Mouse (Mus musculus) cerebellum, adult 9-10 months (tissue): ENCODE measurements around the gene Rbm19.

Source experiments
- DNase-seq: peaks from one replicate; pipeline ENCODE4 v3.0.0; 2022

The Rbm19 gene

DNA sequence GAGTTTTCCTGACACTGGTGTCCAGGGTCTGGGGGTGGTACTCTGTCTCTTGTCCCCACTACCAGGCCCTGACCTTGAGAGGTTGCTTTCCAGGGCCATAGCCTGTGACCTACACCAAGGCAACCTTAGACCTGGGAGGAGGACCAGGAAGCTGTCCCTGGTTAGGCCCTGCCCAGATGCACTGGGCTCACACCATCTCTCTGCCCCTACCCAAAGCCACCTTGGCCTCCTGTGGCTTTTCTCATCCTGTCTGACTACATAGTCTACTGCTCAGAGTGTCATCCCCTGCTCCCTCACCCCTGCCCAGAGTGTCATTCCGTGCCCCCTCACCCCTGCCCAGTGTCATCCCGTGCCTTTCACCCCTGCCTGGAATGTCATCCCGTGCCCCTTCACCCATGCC is 19.6 kb downstream of the Rbm19 start:
- DNase-seq, result no peak

DNA sequence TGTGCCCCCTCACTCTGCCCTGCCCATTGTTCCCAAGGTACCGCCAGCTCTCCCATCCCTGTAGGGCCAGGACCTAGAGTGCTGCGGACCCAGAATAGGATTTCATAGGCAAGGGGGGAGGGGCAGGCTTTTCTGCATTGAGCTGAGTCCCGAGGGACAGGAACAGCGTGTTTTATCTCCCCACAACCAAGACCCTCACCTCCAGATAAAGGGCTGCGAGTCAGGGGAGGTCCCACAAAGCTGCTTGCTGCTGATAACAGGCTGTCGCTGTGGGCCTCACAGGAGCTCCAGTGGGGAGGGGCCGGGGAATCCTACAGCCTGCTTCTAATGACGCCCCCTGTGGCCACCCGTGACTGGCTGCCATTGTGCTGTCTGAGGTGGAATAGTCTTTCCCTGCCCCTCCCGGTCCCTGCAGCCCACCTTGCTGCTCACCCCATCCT is 20.0 kb downstream of the Rbm19 start:
- no peak for DNase-seq

DNA sequence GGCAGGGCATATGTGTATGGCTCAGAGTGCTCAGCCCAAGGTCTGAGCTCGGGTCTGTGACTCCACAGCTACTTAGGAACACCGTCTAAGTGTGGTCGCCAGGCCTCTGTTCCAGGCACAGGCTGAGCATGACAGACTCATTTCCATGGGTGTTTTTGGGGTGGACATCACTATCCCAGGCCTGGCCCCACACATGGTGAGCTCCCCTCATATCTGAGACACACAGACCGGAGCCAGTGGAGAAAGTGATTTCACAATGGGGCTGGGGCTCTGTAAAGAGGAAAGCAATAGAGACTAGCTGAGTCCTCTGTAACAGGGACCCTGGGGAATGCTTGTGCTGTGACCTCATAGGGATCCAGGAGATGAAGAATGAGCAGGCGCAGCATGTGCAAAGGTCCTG is 20.8 kb downstream of the Rbm19 start:
- no peak for DNase-seq

DNA sequence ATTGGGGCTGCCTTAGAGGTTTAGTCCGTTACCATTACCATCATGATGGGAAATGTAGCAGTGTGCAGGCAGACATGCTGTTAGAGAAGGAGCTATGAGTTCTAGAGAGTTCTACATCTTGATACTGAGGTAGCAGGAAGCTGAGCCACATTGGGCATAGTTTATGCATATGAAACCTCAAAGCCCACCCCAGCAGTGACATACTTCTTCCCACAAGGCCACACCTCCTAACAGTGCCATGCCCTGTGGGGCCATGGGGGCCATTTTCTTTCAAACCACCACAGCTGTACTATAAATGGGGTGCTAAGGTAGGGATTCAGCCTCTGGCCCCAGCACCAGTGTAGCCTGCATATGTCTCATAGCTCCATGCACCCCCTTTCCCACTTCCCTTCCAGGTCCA is 21.6 kb downstream of the Rbm19 start:
- DNase-seq, result no peak

DNA sequence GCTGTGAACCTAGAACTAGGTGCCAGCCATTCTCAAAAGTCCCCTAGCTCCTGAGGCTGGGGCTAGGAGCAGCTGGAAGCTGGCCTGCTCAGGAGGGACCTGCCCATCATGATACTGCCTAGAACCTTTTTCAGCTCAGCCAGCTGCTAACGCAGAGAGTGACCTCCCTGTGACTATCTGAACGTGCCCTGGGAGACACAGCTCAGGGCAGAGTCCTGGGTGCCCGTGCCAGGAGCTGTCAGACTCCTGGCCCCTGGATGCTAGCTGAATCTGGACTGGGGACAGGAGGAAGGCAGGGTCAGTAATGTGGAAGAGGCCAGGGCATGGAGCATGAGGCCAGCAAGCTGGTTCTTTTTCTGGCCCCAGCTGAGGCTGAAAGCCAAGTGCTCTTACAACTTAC is 22.1 kb downstream of the Rbm19 start:
- DNase-seq, result no peak

- DNase-seq, result no peak
Observed at GRCm38 (mm10) chr5:120139224-120139623, 23.0 kb downstream of the Rbm19 start.

GRCm38 (mm10) chr5:120143941-120144340 is 27.7 kb downstream of the Rbm19 start:
- no peak for DNase-seq

DNA sequence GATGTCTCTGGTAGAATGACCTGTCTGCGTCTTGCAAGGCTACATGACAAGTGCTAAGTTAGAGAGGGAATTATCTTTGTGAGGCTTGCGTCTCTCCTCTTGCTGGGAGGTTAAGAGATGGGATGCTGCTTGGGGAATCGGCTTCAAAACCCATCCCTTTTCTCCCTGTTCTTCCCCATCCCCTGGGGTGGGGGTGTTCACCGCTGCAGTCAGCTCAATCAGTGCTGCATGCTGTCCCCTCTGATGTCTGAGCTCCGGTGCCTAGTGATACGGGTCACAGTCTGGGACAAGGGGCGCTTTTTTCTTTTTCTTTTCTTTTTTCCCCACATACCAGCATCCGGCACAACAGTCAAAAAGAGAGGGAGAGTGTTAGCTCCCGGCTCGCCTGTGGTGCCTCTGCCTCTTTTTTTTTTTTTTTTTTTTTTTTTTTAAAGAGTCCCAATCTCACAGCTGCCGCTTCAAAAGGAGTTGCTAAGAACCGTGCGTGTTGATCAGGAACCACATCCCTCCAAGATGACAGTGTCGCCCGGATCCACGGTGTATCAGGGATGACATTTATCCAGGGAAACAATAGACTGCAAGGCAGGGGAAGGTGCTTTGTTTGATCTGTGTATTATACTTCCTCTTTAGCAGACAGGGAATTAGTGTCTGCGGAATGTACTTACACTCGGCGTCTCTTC is 29.2 kb downstream of the Rbm19 start:
- no peak for DNase-seq

GRCm38 (mm10) chr5:120146051-120146385 is 29.8 kb downstream of the Rbm19 start:
- DNase-seq, result peak; percentile 76

- DNase-seq, result no peak
Observed at GRCm38 (mm10) chr5:120146909-120147308, 30.6 kb downstream of the Rbm19 start.

- no peak for DNase-seq
Observed at GRCm38 (mm10) chr5:120148246-120148645, 32.0 kb downstream of the Rbm19 start.

DNA sequence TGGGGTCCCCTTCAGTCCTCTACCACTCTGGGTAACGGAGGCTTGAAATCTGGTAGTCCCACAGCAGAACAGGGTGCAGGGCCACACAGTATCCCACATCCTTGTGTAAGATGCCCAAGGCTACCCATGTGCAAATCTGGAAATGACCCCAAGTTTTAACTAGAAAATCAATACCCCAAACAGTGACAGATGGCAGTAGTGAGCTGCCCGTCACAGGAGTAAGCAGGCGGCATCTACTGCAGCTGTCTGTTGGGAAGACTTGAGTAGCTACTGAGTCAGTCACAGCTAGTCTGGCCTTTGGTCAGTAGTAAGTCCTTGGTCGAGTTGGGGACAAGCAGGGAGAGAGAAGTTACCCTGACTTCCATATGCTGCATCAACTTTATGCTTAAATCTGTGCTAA is 34.9 kb downstream of the Rbm19 start:
- DNase-seq, result peak; percentile 29

- no peak for DNase-seq
Observed at GRCm38 (mm10) chr5:120153140-120153539, 36.9 kb downstream of the Rbm19 start.

DNA sequence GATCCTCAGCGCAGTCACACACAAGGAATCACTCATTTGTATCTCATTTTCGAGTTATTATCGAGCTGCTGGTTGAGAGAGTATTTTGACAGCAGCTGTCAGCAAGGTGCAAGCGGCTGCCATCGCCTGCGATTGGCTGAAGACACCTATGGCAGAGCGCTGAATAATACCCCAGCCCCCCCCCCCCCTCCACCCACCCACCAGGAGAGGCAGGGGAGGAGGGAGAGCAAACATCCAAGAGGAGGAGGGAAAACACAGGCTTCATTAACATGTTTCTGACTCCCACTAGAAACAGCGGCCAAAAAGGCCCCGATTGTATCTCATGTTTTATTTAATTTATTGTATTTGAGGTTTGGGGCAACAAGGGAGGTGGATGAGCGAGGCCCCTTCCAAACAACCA is 39.4 kb downstream of the Rbm19 start:
- no peak for DNase-seq

DNA sequence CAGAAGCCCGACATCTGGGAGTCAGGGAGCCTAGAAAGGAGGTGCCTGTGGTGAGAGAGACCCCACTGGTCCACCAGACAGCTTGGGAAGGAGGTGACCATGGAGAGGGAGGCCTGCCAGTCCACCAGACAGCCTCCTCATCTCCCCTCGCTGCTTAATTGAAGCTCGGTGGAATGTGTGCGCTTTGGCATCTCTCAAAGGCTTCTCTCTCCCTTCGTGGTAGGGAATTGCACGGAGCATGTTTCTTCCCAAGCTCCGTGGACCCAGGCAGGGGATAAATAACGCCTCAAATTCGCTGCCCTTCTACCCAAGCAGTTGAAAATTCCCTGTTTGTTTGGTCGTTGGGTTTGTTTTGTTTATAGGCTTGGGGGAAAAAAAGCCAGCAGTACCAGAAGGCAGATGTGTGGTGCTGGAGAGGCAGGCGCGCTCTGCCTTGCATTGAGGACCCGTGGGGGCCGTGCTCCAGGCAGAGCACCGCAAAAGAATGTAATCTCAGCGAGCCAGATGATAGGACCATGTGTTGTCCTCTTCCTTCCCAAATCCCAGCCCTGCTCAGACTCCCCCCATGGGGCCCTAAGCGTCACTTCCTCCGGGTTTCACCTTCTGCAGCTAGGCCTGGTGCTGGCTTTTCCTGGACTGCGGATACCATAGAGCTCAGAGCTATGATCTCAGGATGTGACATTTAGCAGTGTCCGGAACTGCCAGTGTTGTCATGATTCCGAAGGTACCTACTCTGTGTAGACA is 40.1 kb downstream of the Rbm19 start:
- DNase-seq, result no peak

DNA sequence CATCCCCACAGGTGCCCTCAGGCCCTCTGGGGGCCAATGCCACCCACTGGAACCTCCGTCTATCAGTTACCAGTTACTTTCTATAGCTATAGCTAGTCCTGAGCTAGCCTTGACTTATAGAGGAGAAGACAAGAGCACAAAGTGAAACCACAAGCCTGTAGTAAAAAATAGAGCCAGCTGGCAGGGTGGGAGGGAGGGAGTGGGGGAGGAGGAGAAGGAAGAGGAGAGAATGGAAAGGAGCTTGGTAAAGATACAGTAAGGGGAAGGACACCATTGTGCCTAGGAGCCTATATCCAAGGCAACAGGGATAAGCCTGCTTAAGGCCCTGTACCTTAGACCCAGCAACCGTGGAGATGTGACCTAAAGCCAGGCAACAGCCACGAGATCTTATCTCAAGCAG is 40.9 kb downstream of the Rbm19 start:
- no peak for DNase-seq

- no peak for DNase-seq
Observed at GRCm38 (mm10) chr5:120158476-120158875, 42.2 kb downstream of the Rbm19 start.

DNA sequence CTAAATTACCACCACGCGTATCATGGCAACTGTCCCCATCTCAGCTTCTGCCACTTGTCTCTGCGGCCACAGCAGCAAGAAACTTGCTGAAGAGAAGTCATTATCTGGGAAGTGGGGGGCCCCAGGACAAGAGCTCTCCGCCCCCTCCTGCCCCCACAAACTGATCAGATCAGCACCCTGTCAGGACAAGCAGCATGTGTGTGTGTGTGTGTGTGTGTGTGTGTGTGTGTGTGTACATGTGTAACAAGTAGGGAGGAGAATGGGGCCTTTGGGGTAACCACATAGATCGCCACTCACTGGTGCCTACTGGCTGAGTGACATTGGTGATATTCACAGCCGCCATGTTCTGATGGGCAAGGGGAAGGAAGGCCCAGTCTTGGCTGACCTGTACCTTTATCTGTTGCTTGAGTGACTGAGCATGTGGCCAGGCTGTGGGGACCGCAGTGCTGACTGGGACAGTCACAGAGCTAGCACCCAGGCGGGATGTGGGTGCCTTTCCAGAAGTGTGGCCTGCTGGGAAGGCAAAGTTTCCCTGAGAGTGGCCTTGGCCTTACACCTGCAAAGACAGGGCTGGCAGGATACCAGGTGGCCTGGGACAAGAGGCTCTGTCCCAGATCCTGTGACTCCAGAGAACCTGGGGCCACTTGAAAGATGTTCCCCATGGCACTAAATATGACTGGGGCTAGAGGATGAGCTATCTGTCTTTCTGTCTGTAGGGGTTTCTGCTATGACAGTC is 44.8 kb downstream of the Rbm19 start:
- DNase-seq, result no peak

- no peak for DNase-seq
Observed at GRCm38 (mm10) chr5:120162689-120163088, 46.4 kb downstream of the Rbm19 start.

DNA sequence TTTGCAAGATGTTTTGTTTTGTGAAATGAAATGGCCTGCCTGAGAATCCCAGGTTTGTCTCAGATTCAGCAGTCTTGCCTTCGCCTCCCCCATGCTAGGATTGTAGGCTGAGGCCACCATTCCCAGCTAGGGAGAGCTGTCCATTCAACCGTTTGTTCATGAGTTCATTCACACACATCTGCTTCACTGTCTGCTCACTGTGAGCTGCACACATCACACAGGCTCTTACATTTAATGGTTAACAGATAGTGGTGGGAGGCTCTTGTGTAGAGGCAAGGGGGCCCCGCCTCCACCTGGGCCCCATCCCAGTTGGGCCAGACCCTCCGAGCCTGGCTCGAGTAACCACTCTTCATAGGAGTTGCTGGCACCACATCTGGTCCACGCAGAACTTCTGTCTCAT is 47.2 kb downstream of the Rbm19 start:
- DNase-seq, result no peak

DNA sequence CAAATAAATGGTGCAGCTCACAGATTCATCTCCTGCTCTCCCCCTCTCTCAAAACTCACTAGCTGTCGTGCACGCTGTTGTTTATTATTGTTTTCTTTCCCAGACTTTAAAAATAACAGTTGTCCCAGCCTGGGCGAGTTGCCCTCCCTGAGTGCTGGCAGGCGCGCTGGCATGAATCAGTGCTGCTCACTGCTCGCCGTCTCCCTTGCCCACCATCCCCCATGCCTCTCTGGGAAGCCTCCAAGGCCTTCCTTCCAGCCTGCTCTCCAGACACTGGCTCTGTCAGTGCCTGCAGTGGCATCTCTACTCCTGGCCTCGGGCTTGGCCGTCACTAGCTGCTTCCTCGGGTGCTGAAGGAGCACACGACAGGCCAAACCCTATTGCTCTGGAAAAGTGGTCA is 48.2 kb downstream of the Rbm19 start:
- DNase-seq, result peak; percentile 87

DNA sequence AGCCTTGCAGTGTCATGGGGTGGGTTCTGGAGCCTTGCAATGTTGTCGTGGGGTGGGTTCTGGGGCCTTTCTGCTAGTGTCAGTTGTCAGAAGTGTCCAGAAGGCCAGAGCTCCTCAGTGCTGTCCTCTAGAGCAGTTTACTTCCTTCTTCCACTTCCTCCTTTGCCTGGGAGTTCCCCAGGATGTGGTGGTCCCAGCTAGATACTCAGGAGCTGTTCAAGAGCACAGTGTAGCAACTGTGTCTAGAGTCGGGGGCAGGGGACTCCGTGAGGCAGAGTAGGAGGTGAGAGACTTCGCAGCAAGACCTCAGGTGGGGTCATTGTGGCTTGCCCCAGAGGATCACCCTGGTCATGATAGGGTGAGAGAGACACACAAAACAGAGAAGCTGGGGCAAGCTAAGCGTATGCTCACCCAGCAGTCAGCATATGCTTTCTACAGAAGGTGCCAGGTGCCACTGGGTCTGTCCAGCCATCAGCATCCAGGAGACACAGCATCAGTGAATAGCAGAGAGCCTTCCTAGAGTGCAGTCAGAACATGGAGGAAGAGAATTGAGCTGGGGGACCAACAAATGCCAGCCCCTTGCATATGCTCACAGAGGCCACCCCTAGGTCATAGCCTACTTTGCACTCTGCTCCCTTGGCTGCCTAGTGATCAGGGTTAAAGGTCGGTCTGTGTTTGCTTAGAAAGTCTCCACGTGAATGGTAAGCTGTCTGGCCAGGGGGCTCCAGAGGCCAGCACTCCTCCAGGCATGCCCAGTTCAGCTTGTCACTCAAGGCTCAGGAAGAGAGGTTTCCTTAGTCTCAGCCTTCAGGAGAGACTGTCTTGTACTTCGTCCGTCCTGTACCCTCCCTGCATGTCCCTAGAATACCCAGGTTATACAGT is 49.0 kb downstream of the Rbm19 start:
- DNase-seq, result peak; percentile 52

- peak; percentile 92 for DNase-seq
Observed at GRCm38 (mm10) chr5:120167787-120168325, 51.6 kb downstream of the Rbm19 start.
